Mouse (Mus musculus): ENCODE results near the gene Vmn1r89.

Vmn1r89 gene

GRCm38 (mm10) chr7:13212720-13213119 lies at the start of gene Vmn1r89:
Vmn1r89 (plus strand) TSS chr7:13213020.
- no peak for DNase-seq (ENCODE audit: low spot score in 2 of 2)

- DNase-seq (ENCODE audit: low spot score in 2 of 2): no peak
Observed at GRCm38 (mm10) chr7:13260746-13261700, 48.2 kb downstream of the Vmn1r89 start.

- no peak for DNase-seq (ENCODE audit: low spot score in 2 of 2)
Observed at GRCm38 (mm10) chr7:13263851-13264250, 51.0 kb downstream of the Vmn1r89 start.

GRCm38 (mm10) chr7:13264396-13264795 lies 51.6 kb downstream of the Vmn1r89 start:
- no peak for DNase-seq (ENCODE audit: low spot score in 2 of 2)

GRCm38 (mm10) chr7:13268749-13269260 lies 56.0 kb downstream of the Vmn1r89 start:
- no peak for DNase-seq (ENCODE audit: low spot score in 2 of 2)

GRCm38 (mm10) chr7:13269394-13269793 lies 56.6 kb downstream of the Vmn1r89 start:
- no peak for DNase-seq (ENCODE audit: low spot score in 2 of 2)
